Mouse (Mus musculus): Measurements from ENCODE around the gene Cbwd1. TPM values are rescaled to one million over a fixed set of nuclear protein-coding genes. Genes with fewer than 3 reads are reported as not detected.

The Cbwd1 gene
- polyA plus RNA-seq, 1 experiment: 0.27 TPM

GRCm38 (mm10) chr19:24945521-24946262, 15.7 kb downstream of the Cbwd1 start:
- Histone ChIP-seq H3K9me3 (ENCODE audit: control insufficient read depth, low read length) (no peaks in the 10 kb centered on the region), H3K4me3 (replicated peaks) (no peak overlapping the region), H3K4me1 (ENCODE audit: control insufficient read depth) (no peaks in the 10 kb centered on the region), H3K27me3 (ENCODE audit: control insufficient read depth) (no peaks in the 10 kb centered on the region), H3K36me3 (ENCODE audit: control insufficient read depth) (peaks cover 7% of the 10 kb centered on the region)
- TF ChIP-seq TAL1 (IDR thresholded peaks at IDR 0.05; ENCODE audit: low read length): no peak
- TF ChIP-seq GATA1 (IDR thresholded peaks at IDR 0.05; ENCODE audit: low read length): no peak

- Histone ChIP-seq H3K27me3 (ENCODE audit: control insufficient read depth) (no peaks in the 10 kb centered on the region), H3K4me3 (replicated peaks) (no peak overlapping the region), H3K4me1 (ENCODE audit: control insufficient read depth) (no peaks in the 10 kb centered on the region), H3K9me3 (ENCODE audit: control insufficient read depth, low read length) (no peaks in the 10 kb centered on the region), H3K36me3 (ENCODE audit: control insufficient read depth) (peaks cover 16% of the 10 kb centered on the region)
- TF ChIP-seq GATA1 (IDR thresholded peaks at IDR 0.05; ENCODE audit: low read length) (no peak), TAL1 (IDR thresholded peaks at IDR 0.05; ENCODE audit: low read length) (no peak)
Measured at GRCm38 (mm10) chr19:24937084-24937483, 24.3 kb downstream of the Cbwd1 start.

GRCm38 (mm10) chr19:24929041-24929440, 32.4 kb downstream of the Cbwd1 start:
- no peaks in the 10 kb centered on the region for H3K9me3 ChIP-seq (ENCODE audit: control insufficient read depth, low read length)
- no peak overlapping the region for H3K4me3 ChIP-seq (replicated peaks)
- H3K27me3 ChIP-seq (ENCODE audit: control insufficient read depth): no peaks in the 10 kb centered on the region
- no peaks in the 10 kb centered on the region for H3K4me1 ChIP-seq (ENCODE audit: control insufficient read depth)
- TF ChIP-seq GATA1 (IDR thresholded peaks at IDR 0.05; ENCODE audit: low read length): no peak
- TF ChIP-seq TAL1 (IDR thresholded peaks at IDR 0.05; ENCODE audit: low read length): no peak
- peaks cover 10% of the 10 kb centered on the region for H3K36me3 ChIP-seq (ENCODE audit: control insufficient read depth)

- H3K36me3 ChIP-seq (ENCODE audit: control insufficient read depth): peaks cover 31% of the 10 kb centered on the region
- no peaks in the 10 kb centered on the region for H3K9me3 ChIP-seq (ENCODE audit: control insufficient read depth, low read length)
- no peak overlapping the region for H3K4me3 ChIP-seq (replicated peaks)
- TF ChIP-seq GATA1 (IDR thresholded peaks at IDR 0.05; ENCODE audit: low read length) (no peak), TAL1 (IDR thresholded peaks at IDR 0.05; ENCODE audit: low read length) (no peak)
- no peaks in the 10 kb centered on the region for H3K4me1 ChIP-seq (ENCODE audit: control insufficient read depth)
- H3K27me3 ChIP-seq (ENCODE audit: control insufficient read depth): no peaks in the 10 kb centered on the region
Measured at GRCm38 (mm10) chr19:24920866-24921265, 40.5 kb downstream of the Cbwd1 start.

GRCm38 (mm10) chr19:24908385-24909155, 52.8 kb downstream of the Cbwd1 start:
- peaks cover 2% of the 10 kb centered on the region; the same call in 1 of the 2 replicates for H3K9me3 ChIP-seq (ENCODE audit: control insufficient read depth, low read length)
- H3K4me1 ChIP-seq (ENCODE audit: control insufficient read depth): no peaks in the 10 kb centered on the region
- peaks cover 10% of the 10 kb centered on the region for H3K27me3 ChIP-seq (ENCODE audit: control insufficient read depth)
- TF ChIP-seq TAL1 (IDR thresholded peaks at IDR 0.05; ENCODE audit: low read length) (no peak), GATA1 (IDR thresholded peaks at IDR 0.05; ENCODE audit: low read length) (no peak)
- no peaks in the 10 kb centered on the region for H3K36me3 ChIP-seq (ENCODE audit: control insufficient read depth)
- no peak overlapping the region for H3K4me3 ChIP-seq (replicated peaks)

GRCm38 (mm10) chr19:24907655-24908054, 53.8 kb downstream of the Cbwd1 start:
- no peak overlapping the region for H3K4me3 ChIP-seq (replicated peaks)
- H3K36me3 ChIP-seq (ENCODE audit: control insufficient read depth): no peaks in the 10 kb centered on the region
- H3K27me3 ChIP-seq (ENCODE audit: control insufficient read depth): peaks cover 19% of the 10 kb centered on the region
- TF ChIP-seq GATA1 (IDR thresholded peaks at IDR 0.05; ENCODE audit: low read length) (no peak), TAL1 (IDR thresholded peaks at IDR 0.05; ENCODE audit: low read length) (no peak)
- no peaks in the 10 kb centered on the region for H3K4me1 ChIP-seq (ENCODE audit: control insufficient read depth)
- H3K9me3 ChIP-seq (ENCODE audit: control insufficient read depth, low read length): peaks cover 2% of the 10 kb centered on the region; the same call in 1 of the 2 replicates

GRCm38 (mm10) chr19:24902821-24903220, 58.6 kb downstream of the Cbwd1 start:
- Histone ChIP-seq H3K36me3 (ENCODE audit: control insufficient read depth) (no peaks in the 10 kb centered on the region), H3K4me3 (replicated peaks) (no peak overlapping the region), H3K9me3 (ENCODE audit: control insufficient read depth, low read length) (peaks cover 6% of the 10 kb centered on the region; the same call in 1 of the 2 replicates), H3K4me1 (ENCODE audit: control insufficient read depth) (no peaks in the 10 kb centered on the region), H3K27me3 (ENCODE audit: control insufficient read depth) (peaks cover 67% of the 10 kb centered on the region)
- TF ChIP-seq GATA1 (IDR thresholded peaks at IDR 0.05; ENCODE audit: low read length) (no peak), TAL1 (IDR thresholded peaks at IDR 0.05; ENCODE audit: low read length) (no peak)

GRCm38 (mm10) chr19:24902256-24902655, 59.2 kb downstream of the Cbwd1 start:
- no peaks in the 10 kb centered on the region for H3K4me1 ChIP-seq (ENCODE audit: control insufficient read depth)
- no peak overlapping the region for H3K4me3 ChIP-seq (replicated peaks)
- H3K9me3 ChIP-seq (ENCODE audit: control insufficient read depth, low read length): peaks cover 6% of the 10 kb centered on the region; the same call in 1 of the 2 replicates
- TF ChIP-seq GATA1 (IDR thresholded peaks at IDR 0.05; ENCODE audit: low read length) (no peak), TAL1 (IDR thresholded peaks at IDR 0.05; ENCODE audit: low read length) (no peak)
- H3K27me3 ChIP-seq (ENCODE audit: control insufficient read depth): peaks cover 73% of the 10 kb centered on the region
- H3K36me3 ChIP-seq (ENCODE audit: control insufficient read depth): no peaks in the 10 kb centered on the region

- TF ChIP-seq TAL1 (IDR thresholded peaks at IDR 0.05; ENCODE audit: low read length): no peak
- TF ChIP-seq GATA1 (IDR thresholded peaks at IDR 0.05; ENCODE audit: low read length): no peak
- H3K4me1 ChIP-seq (ENCODE audit: control insufficient read depth): no peaks in the 10 kb centered on the region
- peaks cover 79% of the 10 kb centered on the region for H3K27me3 ChIP-seq (ENCODE audit: control insufficient read depth)
- no peak overlapping the region for H3K4me3 ChIP-seq (replicated peaks)
- H3K9me3 ChIP-seq (ENCODE audit: control insufficient read depth, low read length): peaks cover 6% of the 10 kb centered on the region; the same call in 1 of the 2 replicates
- H3K36me3 ChIP-seq (ENCODE audit: control insufficient read depth): no peaks in the 10 kb centered on the region
Measured at GRCm38 (mm10) chr19:24901666-24902065, 59.7 kb downstream of the Cbwd1 start.

Data from erythroblast, embryonic 14.5 days (primary cell).